Mouse (Mus musculus): ENCODE results near the gene Rcbtb2. TPM values are rescaled to one million over a fixed set of nuclear protein-coding genes. Genes with fewer than 3 reads are reported as not detected.
A peak's percentile ranks its signal among the peaks of the same experiment; 100 is the strongest.
"Not testable (repeated sequence)": the region's sequence is repeated elsewhere in the genome, so short reads cannot be mapped to it uniquely, and the experiment has no call there.

Rcbtb2 gene
- polyA plus RNA-seq, 1 experiment from 2014 or later = 90.1 TPM

GRCm38 (mm10) chr14:73105407-73106185 lies 17.2 kb upstream of the Rcbtb2 start:
- Histone ChIP-seq H3K4me3 (no peak overlapping the region), H3K27ac (no peak overlapping the region), H3K4me2 (no peak overlapping the region), H3K9ac (no peak overlapping the region), H3K36me3 (no peaks in the 10 kb centered on the region), H3K27me3 (peaks cover 13% of the 10 kb centered on the region; the same call in 1 of the 2 replicates), H3K4me1 (peaks cover 7% of the 10 kb centered on the region; the same call in 1 of the 2 replicates), H3K9me3 (no peaks in the 10 kb centered on the region)
- ATAC-seq (ENCODE audit: insufficient number of reproducible peaks, low FRiP score, low TSS enrichment, low read depth) = 0 out of 2 replicates have a peak, but pooled peaks have one; percentile 55
- WGBS = 60% methylated on average over 11 of the region's 11 CpGs

GRCm38 (mm10) chr14:73106234-73106711 lies 16.6 kb upstream of the Rcbtb2 start:
- H3K36me3 ChIP-seq = no peaks in the 10 kb centered on the region
- H3K9ac ChIP-seq = no peak overlapping the region
- WGBS = 19% methylated on average over 8 of the region's 8 CpGs
- no peak overlapping the region; the same call in 1 of the 2 replicates for H3K4me2 ChIP-seq
- H3K9me3 ChIP-seq = no peaks in the 10 kb centered on the region
- no peak for ATAC-seq (ENCODE audit: insufficient number of reproducible peaks, low FRiP score, low TSS enrichment, low read depth)
- H3K27ac ChIP-seq = no peak overlapping the region
- no peak overlapping the region for H3K4me3 ChIP-seq
- peaks cover 7% of the 10 kb centered on the region; the same call in 1 of the 2 replicates for H3K4me1 ChIP-seq
- H3K27me3 ChIP-seq = peaks cover 13% of the 10 kb centered on the region; the same call in 1 of the 2 replicates

GRCm38 (mm10) chr14:73106957-73107356 lies 15.9 kb upstream of the Rcbtb2 start:
- Histone ChIP-seq H3K9me3 (no peaks in the 10 kb centered on the region), H3K27ac (no peak overlapping the region), H3K36me3 (no peaks in the 10 kb centered on the region), H3K27me3 (peaks cover 13% of the 10 kb centered on the region; the same call in 1 of the 2 replicates), H3K4me3 (no peak overlapping the region), H3K4me1 (peaks cover 7% of the 10 kb centered on the region; the same call in 1 of the 2 replicates), H3K4me2 (0 out of 2 replicates have a peak overlapping the region, but pooled peaks have one; percentile 5), H3K9ac (no peak overlapping the region)
- WGBS = 33% methylated on average over 4 of the region's 4 CpGs
- no peak for ATAC-seq (ENCODE audit: insufficient number of reproducible peaks, low FRiP score, low TSS enrichment, low read depth)

- Histone ChIP-seq H3K9ac (no peak overlapping the region), H3K27me3 (peaks cover 12% of the 10 kb centered on the region; the same call in 1 of the 2 replicates), H3K4me2 (no peak overlapping the region), H3K9me3 (no peaks in the 10 kb centered on the region), H3K4me1 (peaks cover 10% of the 10 kb centered on the region), H3K36me3 (no peaks in the 10 kb centered on the region), H3K27ac (no peak overlapping the region), H3K4me3 (no peak overlapping the region)
- WGBS = 37% methylated on average over 7 of the region's 7 CpGs
- no peak for ATAC-seq (ENCODE audit: insufficient number of reproducible peaks, low FRiP score, low TSS enrichment, low read depth)
These were observed 15.5 kb upstream of the Rcbtb2 start for GRCm38 (mm10) chr14:73107371-73107770.

- no peak for ATAC-seq (ENCODE audit: insufficient number of reproducible peaks, low FRiP score, low TSS enrichment, low read depth)
- 85% methylated on average over 6 of the region's 6 CpGs for WGBS
These were observed 14.9 kb upstream of the Rcbtb2 start for GRCm38 (mm10) chr14:73107952-73108351.

GRCm38 (mm10) chr14:73110682-73111081 lies 12.2 kb upstream of the Rcbtb2 start:
- H3K4me3 ChIP-seq = no peak overlapping the region
- no peak for ATAC-seq (ENCODE audit: insufficient number of reproducible peaks, low FRiP score, low TSS enrichment, low read depth)
- H3K9ac ChIP-seq = no peak overlapping the region
- no peak overlapping the region for H3K27ac ChIP-seq
- H3K4me1 ChIP-seq = peaks cover 13% of the 10 kb centered on the region
- H3K9me3 ChIP-seq = no peaks in the 10 kb centered on the region
- WGBS = 53% methylated on average over 3 of the region's 3 CpGs
- no peak overlapping the region for H3K4me2 ChIP-seq
- no peaks in the 10 kb centered on the region for H3K27me3 ChIP-seq
- H3K36me3 ChIP-seq = no peaks in the 10 kb centered on the region

More at GRCm38 (mm10) chr14:73107952-73108351, 14.9 kb upstream of the Rcbtb2 start:
- H3K27me3 ChIP-seq = 0 out of 2 replicates have a peak, but pooled peaks cover 6% of the 10 kb centered on the region
- H3K4me2 ChIP-seq = no peak overlapping the region
- H3K36me3 ChIP-seq = no peaks in the 10 kb centered on the region
- H3K4me3 ChIP-seq = no peak overlapping the region
- peaks cover 13% of the 10 kb centered on the region for H3K4me1 ChIP-seq
- H3K27ac ChIP-seq = no peak overlapping the region
- no peak overlapping the region for H3K9ac ChIP-seq
- H3K9me3 ChIP-seq = no peaks in the 10 kb centered on the region

GRCm38 (mm10) chr14:73111091-73111490 lies 11.7 kb upstream of the Rcbtb2 start:
- H3K36me3 ChIP-seq = no peaks in the 10 kb centered on the region
- no peak overlapping the region for H3K9ac ChIP-seq
- H3K4me1 ChIP-seq = peaks cover 12% of the 10 kb centered on the region
- WGBS = 85% methylated on average over 1 of the region's 1 CpGs
- no peaks in the 10 kb centered on the region for H3K9me3 ChIP-seq
- no peak overlapping the region for H3K27ac ChIP-seq
- ATAC-seq (ENCODE audit: insufficient number of reproducible peaks, low FRiP score, low TSS enrichment, low read depth) = no peak
- H3K4me2 ChIP-seq = no peak overlapping the region
- H3K4me3 ChIP-seq = no peak overlapping the region
- no peaks in the 10 kb centered on the region for H3K27me3 ChIP-seq

GRCm38 (mm10) chr14:73112186-73112840 lies 10.5 kb upstream of the Rcbtb2 start:
- no peak overlapping the region for H3K27ac ChIP-seq
- WGBS = 43% methylated on average over 12 of the region's 12 CpGs
- H3K4me1 ChIP-seq = peaks cover 11% of the 10 kb centered on the region
- no peaks in the 10 kb centered on the region for H3K36me3 ChIP-seq
- no peak overlapping the region for H3K4me2 ChIP-seq
- H3K9me3 ChIP-seq = no peaks in the 10 kb centered on the region
- H3K9ac ChIP-seq = no peak overlapping the region
- no peak for ATAC-seq (ENCODE audit: insufficient number of reproducible peaks, low FRiP score, low TSS enrichment, low read depth)
- H3K4me3 ChIP-seq = no peak overlapping the region
- H3K27me3 ChIP-seq = no peaks in the 10 kb centered on the region

GRCm38 (mm10) chr14:73114952-73115351 lies 7.9 kb upstream of the Rcbtb2 start:
- H3K4me3 ChIP-seq; H3K36me3 ChIP-seq; ATAC-seq (ENCODE audit: insufficient number of reproducible peaks, low FRiP score, low TSS enrichment, low read depth); H3K4me2 ChIP-seq; H3K9ac ChIP-seq; H3K27ac ChIP-seq; H3K27me3 ChIP-seq; H3K9me3 ChIP-seq: not testable (repeated sequence)
- peaks cover 21% of the 10 kb centered on the region for H3K4me1 ChIP-seq
- WGBS = 87% methylated on average over 3 of the region's 3 CpGs

- H3K4me1 ChIP-seq = peaks cover 23% of the 10 kb centered on the region
- no peak overlapping the region for H3K9ac ChIP-seq
- no peak for ATAC-seq (ENCODE audit: insufficient number of reproducible peaks, low FRiP score, low TSS enrichment, low read depth)
- no peak overlapping the region for H3K4me3 ChIP-seq
- 77% methylated on average over 2 of the region's 2 CpGs for WGBS
- H3K9me3 ChIP-seq = no peaks in the 10 kb centered on the region
- H3K4me2 ChIP-seq = no peak overlapping the region
- H3K27ac ChIP-seq = no peak overlapping the region
- H3K36me3 ChIP-seq = no peaks in the 10 kb centered on the region
- no peaks in the 10 kb centered on the region for H3K27me3 ChIP-seq
These were observed 6.5 kb upstream of the Rcbtb2 start for GRCm38 (mm10) chr14:73116301-73116700.

GRCm38 (mm10) chr14:73116938-73117337 lies 5.9 kb upstream of the Rcbtb2 start:
- no peak for ATAC-seq (ENCODE audit: insufficient number of reproducible peaks, low FRiP score, low TSS enrichment, low read depth)
- Histone ChIP-seq H3K27ac (no peak overlapping the region), H3K27me3 (no peaks in the 10 kb centered on the region), H3K36me3 (no peaks in the 10 kb centered on the region), H3K4me1 (peaks cover 23% of the 10 kb centered on the region), H3K4me2 (peak overlapping the region; percentile 19; the same call in 1 of the 2 replicates), H3K9ac (no peak overlapping the region), H3K4me3 (peak overlapping the region; percentile 9; the same call in 1 of the 2 replicates), H3K9me3 (no peaks in the 10 kb centered on the region)
- 20% methylated on average over 9 of the region's 9 CpGs for WGBS
